Mouse (Mus musculus) liver, embryonic 16.5 days (tissue): ENCODE measurements around the gene Wrap73. TPM values are rescaled to one million over a fixed set of nuclear protein-coding genes. Genes with fewer than 3 reads are reported as not detected.

Source experiments
- ATAC-seq: fragments of 200-750 bp; cut with Nextera tagmentation; 2 replicates; pipeline ENCODE4 v1.8.0; 2017; ENCODE audit warnings: low read depth, mild to moderate bottlenecking, moderate number of reproducible peaks, moderate library complexity
- H3K27ac ChIP-seq: fragments of 300-500 bp; sonication (generic); 2 replicates; pipeline ENCODE4 v1.5.1; 2014; ENCODE audit warnings: mild to moderate bottlenecking, low read length
- H3K27me3 ChIP-seq: fragments of 300-500 bp; sonication (generic); 2 replicates; pipeline ENCODE4 v1.6.1; 2014; ENCODE audit warnings: low read depth, low read length, mixed read lengths; ENCODE audit not compliant: control insufficient read depth, insufficient read depth
- H3K36me3 ChIP-seq: fragments of 300-500 bp; sonication (generic); 2 replicates; pipeline ENCODE4 v1.6.1; 2014; ENCODE audit warnings: mild to moderate bottlenecking; ENCODE audit not compliant: control insufficient read depth, insufficient read depth
- H3K4me1 ChIP-seq: fragments of 300-500 bp; sonication (generic); 2 replicates; pipeline ENCODE4 v1.6.1; 2014; ENCODE audit warnings: low read depth, low read length, mixed read lengths; ENCODE audit not compliant: control insufficient read depth
- H3K4me2 ChIP-seq: fragments of 300-500 bp; sonication (generic); 2 replicates; pipeline ENCODE4 v1.6.1; 2014; ENCODE audit warnings: low read depth, low read length, mixed read lengths
- H3K4me3 ChIP-seq: fragments of 300-500 bp; sonication (generic); 2 replicates; pipeline ENCODE4 v1.5.1; 2014; ENCODE audit warnings: low read depth, mild to moderate bottlenecking, low read length
- H3K9ac ChIP-seq: fragments of 300-500 bp; sonication (generic); 2 replicates; pipeline ENCODE4 v1.6.1; 2014; ENCODE audit warnings: low read depth, low read length
- H3K9me3 ChIP-seq: fragments of 300-500 bp; sonication (generic); replicated peaks from 2 replicates; pipeline ENCODE4 v1.6.1; 2016; ENCODE audit warnings: low read length; ENCODE audit not compliant: control insufficient read depth
- WGBS: fragments of 180-500 bp; shearing (Covaris S2); extraction: QIAGEN DNeasy Blood & Tissue Kit; methylation state at CpG from one replicate; pipeline ENCODE4 v1.1.7; 2014; ENCODE audit not compliant: insufficient replicate concordance; 5-methylcytosine and 5-hydroxymethylcytosine counted together
- polyA plus RNA-seq: library from polyadenylated mRNA; unstranded; fragments of >200 nt; fragmentation: Nextera tagmentation; extraction: Ambion mirVana; gene quantifications from 2 replicates; pipeline ENCODE4 v1.2.1, GENCODE M21; 2015

Wrap73 gene
- polyA plus RNA-seq, 1 experiment from 2014 or later: 22.5 TPM

DNA sequence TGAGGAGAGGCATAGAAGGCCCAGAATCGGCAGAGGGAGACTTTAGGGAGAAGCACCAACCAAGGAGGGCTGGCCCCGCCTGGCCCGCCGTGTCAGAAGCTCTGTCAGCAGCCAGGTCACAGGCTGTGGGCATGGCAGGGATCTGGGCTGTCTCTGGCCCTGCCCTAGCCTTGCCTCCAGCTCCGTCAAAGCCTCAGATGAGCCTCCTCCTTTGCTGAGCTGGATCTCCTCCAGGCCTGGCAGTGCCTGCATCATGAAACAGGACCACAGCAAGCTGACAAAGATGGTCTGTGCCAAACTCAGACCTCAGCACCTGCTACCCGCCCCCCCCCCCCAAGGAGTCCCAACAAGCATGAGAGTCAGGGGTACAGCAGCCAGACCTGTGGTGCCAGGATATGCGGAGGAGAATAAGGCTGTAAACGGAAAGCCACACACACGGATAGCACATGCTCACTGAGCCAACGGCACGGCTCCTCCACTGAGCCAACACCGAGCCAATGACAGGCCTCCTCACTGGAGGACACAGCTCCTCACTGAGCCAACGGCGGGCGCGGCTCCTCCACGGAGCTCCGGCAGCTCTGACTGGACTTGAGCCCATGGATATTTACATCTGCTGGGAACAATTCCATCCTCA is 32.8 kb upstream of the Wrap73 start:
- peaks cover 6% of the 10 kb centered on the region for H3K4me1 ChIP-seq
- H3K4me3 ChIP-seq: no peak overlapping the region
- H3K4me2 ChIP-seq: no peak overlapping the region
- no peaks in the 10 kb centered on the region for H3K9me3 ChIP-seq
- ATAC-seq: no peak
- 52% methylated on average over 18 of the region's 18 CpGs for WGBS
- H3K27me3 ChIP-seq: no peaks in the 10 kb centered on the region; the same call in 1 of the 2 replicates
- no peaks in the 10 kb centered on the region for H3K36me3 ChIP-seq
- no peak overlapping the region for H3K9ac ChIP-seq
- H3K27ac ChIP-seq: no peak overlapping the region

DNA sequence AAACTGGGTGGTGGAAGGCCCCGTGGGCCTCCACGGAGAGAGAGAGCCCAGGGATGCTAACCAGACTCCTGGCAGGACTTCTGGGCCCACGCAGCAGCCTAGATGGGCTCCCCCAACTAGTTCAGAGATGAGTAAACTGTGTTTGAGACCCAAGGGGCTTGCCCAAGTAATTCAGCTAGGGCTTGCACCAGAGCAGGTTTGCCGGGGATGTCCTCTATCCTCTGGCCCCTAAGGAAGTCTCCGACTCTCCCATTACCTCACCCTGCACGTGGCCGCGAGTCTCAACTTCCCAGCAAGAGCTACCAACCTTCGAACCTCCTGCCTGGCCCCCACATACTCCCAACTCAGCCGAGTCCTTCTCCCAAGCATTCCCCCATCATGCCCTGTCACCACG is 32.3 kb upstream of the Wrap73 start:
- H3K9me3 ChIP-seq: no peaks in the 10 kb centered on the region
- H3K4me1 ChIP-seq: peaks cover 6% of the 10 kb centered on the region
- H3K4me3 ChIP-seq: no peak overlapping the region
- 66% methylated on average over 11 of the region's 11 CpGs for WGBS
- H3K27ac ChIP-seq: no peak overlapping the region
- no peak for ATAC-seq
- no peaks in the 10 kb centered on the region; the same call in 1 of the 2 replicates for H3K27me3 ChIP-seq
- H3K36me3 ChIP-seq: no peaks in the 10 kb centered on the region
- H3K9ac ChIP-seq: no peak overlapping the region
- H3K4me2 ChIP-seq: no peak overlapping the region

DNA sequence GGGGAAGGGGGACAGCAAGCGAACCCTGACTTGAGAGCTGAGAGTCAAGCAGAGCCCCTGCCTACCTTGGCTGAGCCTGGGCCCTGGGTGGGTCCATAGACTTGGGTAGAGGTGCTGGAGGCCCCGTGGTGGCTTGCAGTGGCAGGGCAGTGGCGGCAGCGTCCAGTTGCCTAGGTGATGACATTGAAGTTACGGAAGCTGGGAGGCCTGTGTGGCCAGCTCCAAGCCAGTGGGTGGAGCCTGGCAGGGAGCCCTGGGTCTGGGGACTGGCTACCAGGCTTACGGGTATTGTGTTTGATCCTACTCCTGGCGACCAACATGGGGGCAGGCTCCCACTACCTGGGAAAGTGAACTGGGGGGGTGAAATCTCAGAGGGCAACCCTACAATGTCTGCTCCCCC is 25.8 kb upstream of the Wrap73 start:
- H3K9ac ChIP-seq: no peak overlapping the region
- H3K36me3 ChIP-seq: no peaks in the 10 kb centered on the region
- no peak overlapping the region for H3K27ac ChIP-seq
- H3K4me1 ChIP-seq: peaks cover 48% of the 10 kb centered on the region
- H3K9me3 ChIP-seq: no peaks in the 10 kb centered on the region
- no peak overlapping the region for H3K4me2 ChIP-seq
- WGBS: 49% methylated on average over 7 of the region's 7 CpGs
- ATAC-seq: no peak
- H3K4me3 ChIP-seq: no peak overlapping the region
- no peaks in the 10 kb centered on the region for H3K27me3 ChIP-seq

DNA sequence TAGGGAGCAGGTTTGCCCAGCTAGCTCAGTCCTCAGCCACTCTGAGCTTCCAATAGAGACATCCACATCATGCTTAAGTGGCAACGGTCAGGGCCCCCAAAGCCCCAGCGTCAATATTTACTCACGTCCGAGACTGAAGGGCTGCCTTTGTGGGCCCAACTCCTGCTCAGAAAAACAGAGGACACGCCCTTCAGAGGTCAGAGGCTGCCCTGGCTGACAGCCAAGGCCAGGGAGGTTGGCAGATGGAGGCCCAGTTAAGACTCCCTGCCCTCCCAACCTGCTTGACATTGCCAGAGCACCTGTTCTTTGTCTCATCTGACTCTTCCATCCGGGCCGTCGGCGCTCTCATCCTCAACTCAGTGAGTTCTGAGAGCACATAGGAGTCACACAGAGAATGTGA is 23.4 kb upstream of the Wrap73 start:
- Histone ChIP-seq H3K4me3 (no peak overlapping the region), H3K9me3 (no peaks in the 10 kb centered on the region), H3K36me3 (no peaks in the 10 kb centered on the region), H3K4me1 (peaks cover 67% of the 10 kb centered on the region), H3K27me3 (no peaks in the 10 kb centered on the region), H3K27ac (peak overlapping the region; percentile 40), H3K9ac (0 out of 2 replicates have a peak overlapping the region, but pooled peaks have one; percentile 1), H3K4me2 (no peak overlapping the region)
- WGBS: 29% methylated on average over 9 of the region's 9 CpGs
- peak; percentile 63 for ATAC-seq

DNA sequence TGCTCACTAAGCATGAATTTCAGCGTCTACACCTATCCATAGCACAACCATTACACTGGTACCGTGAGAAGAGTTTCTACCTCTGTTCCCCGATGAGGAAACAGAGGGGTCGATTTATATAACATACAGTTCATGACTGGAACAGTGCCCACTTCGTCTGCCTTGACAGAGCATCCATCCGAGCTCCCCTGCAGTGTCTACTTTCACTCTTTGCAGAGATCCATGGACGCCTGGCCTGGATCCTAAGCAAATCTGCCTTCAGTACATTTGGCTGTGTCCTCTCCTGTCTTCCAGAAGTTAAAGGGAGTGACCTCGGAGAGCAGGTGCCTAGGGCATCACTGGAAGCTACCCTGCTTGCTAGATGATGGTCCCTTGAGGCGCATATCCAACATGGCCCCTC is 23.0 kb upstream of the Wrap73 start:
- Histone ChIP-seq H3K9me3 (no peaks in the 10 kb centered on the region), H3K4me2 (no peak overlapping the region), H3K27me3 (no peaks in the 10 kb centered on the region), H3K27ac (no peak overlapping the region), H3K4me1 (peaks cover 67% of the 10 kb centered on the region), H3K36me3 (no peaks in the 10 kb centered on the region), H3K4me3 (no peak overlapping the region), H3K9ac (no peak overlapping the region)
- WGBS: 66% methylated on average over 9 of the region's 9 CpGs
- no peak for ATAC-seq

DNA sequence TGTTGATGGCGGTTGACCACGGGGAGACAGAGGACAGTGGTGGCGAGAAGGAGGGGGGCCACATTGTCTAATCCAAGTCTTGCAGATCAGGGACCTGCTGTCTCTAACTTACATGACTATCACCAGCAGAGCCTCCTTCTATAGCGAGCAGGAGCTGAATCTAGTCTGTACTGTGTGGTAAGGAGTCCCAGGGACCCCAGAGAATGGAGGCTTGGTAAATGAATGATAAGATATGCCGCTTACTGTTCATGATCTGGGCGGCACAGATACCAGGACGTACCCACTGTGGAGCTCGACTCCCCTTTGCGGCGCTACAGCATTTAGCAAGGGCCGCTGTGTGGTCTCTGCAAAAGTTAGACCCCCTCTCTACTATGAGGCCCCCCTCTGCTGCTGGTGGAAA is 20.4 kb upstream of the Wrap73 start:
- Histone ChIP-seq H3K36me3 (no peaks in the 10 kb centered on the region), H3K27me3 (no peaks in the 10 kb centered on the region), H3K4me3 (peak overlapping the region; percentile 29), H3K4me1 (peaks cover 60% of the 10 kb centered on the region), H3K9me3 (no peaks in the 10 kb centered on the region), H3K27ac (peak overlapping the region; percentile 91), H3K4me2 (peak overlapping the region; percentile 61), H3K9ac (peak overlapping the region; percentile 40)
- ATAC-seq: peak; percentile 90
- 33% methylated on average over 11 of the region's 11 CpGs for WGBS

DNA sequence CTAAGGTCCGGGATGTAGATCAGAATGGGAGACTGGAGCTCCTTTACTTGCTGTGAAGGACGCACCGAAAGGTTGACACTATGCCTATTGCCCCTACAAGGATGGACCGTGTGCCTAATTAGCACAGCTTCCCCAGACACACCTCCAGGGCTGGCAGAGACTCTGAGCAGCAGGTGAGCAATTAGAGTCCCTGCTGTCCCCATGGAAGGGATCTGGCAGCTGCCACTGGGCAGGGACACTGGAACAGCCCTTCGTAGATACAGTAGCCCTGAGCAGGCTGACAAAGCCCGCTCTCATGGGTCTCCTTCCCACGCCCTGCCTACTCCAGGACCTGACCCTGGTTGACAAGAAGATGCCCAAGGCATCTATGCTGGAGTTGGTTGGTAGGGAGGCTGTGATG is 19.8 kb upstream of the Wrap73 start:
- no peak overlapping the region for H3K4me2 ChIP-seq
- H3K4me1 ChIP-seq: peaks cover 54% of the 10 kb centered on the region
- no peaks in the 10 kb centered on the region for H3K36me3 ChIP-seq
- H3K9me3 ChIP-seq: no peaks in the 10 kb centered on the region
- no peaks in the 10 kb centered on the region for H3K27me3 ChIP-seq
- no peak overlapping the region for H3K4me3 ChIP-seq
- peak; percentile 3; the same call in 1 of the 2 replicates for ATAC-seq
- WGBS: 56% methylated on average over 7 of the region's 7 CpGs
- peak overlapping the region; percentile 40 for H3K9ac ChIP-seq
- peak overlapping the region; percentile 66 for H3K27ac ChIP-seq

DNA sequence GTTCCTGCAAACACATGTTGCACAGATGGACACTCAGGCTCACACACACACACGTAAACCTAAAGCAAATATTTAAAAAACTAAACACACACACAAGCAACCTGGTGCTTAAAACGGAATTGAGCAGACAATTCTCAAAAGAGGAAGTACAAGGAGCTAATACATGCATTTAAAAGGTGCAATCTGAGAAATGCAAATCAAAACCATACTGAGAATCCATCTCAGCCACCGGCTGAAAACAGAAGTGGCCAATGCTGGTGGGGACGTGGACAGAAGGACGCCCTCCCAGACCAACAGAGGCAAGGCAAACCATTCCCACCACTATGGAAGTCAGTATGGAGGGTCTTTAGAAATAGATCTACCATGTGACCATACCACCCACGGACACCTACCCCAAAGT is 18.6 kb upstream of the Wrap73 start:
- Histone ChIP-seq H3K4me2 (no peak overlapping the region), H3K36me3 (no peaks in the 10 kb centered on the region), H3K9me3 (no peaks in the 10 kb centered on the region), H3K27ac (no peak overlapping the region; the same call in 1 of the 2 replicates), H3K27me3 (no peaks in the 10 kb centered on the region; the same call in 1 of the 2 replicates), H3K9ac (no peak overlapping the region), H3K4me3 (no peak overlapping the region), H3K4me1 (peaks cover 42% of the 10 kb centered on the region)
- 51% methylated on average over 6 of the region's 6 CpGs for WGBS
- ATAC-seq: no peak

DNA sequence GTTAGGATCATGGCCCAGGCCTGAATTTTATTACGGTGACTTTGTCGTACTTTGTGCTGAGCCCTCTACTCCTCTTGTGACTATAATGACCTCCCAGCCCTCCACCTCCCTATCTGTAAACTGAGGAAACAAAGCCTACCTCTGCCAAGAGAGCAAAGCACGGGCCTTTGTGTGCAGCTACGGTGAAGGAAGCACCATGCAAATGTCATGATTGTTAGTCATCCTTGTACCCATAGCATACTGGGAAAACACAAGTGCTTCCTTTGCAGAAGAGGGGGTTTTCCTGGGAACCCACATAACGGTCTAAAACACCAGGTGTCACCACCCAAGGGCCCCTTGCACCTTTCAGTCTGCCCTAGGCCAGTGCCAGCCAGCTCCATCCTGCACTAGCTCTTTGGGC is 17.0 kb upstream of the Wrap73 start:
- 61% methylated on average over 5 of the region's 5 CpGs for WGBS
- no peak for ATAC-seq

More for the DNA sequence above, 17.0 kb upstream of the Wrap73 start:
- no peaks in the 10 kb centered on the region for H3K36me3 ChIP-seq
- no peaks in the 10 kb centered on the region for H3K9me3 ChIP-seq
- H3K4me3 ChIP-seq: no peak overlapping the region
- no peak overlapping the region for H3K9ac ChIP-seq
- H3K27me3 ChIP-seq: peaks cover 3% of the 10 kb centered on the region; the same call in 1 of the 2 replicates
- H3K4me1 ChIP-seq: peaks cover 32% of the 10 kb centered on the region
- H3K27ac ChIP-seq: no peak overlapping the region
- no peak overlapping the region for H3K4me2 ChIP-seq
